Mouse (Mus musculus) heart, embryonic 16.5 days (tissue): ENCODE data around the gene Ccdc167. TPM values are rescaled to one million over a fixed set of nuclear protein-coding genes. Genes with fewer than 3 reads are reported as not detected.

Experiments used
- ATAC-seq: fragments of 200-750 bp; cut with Nextera tagmentation; replicated peaks from 2 replicates; pipeline ENCODE4 v1.8.0; 2017; ENCODE audit warnings: moderate number of reproducible peaks; ENCODE audit not compliant: insufficient read depth, low FRiP score; ENCODE audit errors: extremely low read depth
- H3K27ac ChIP-seq: fragments of 300-500 bp; sonication (generic); 2 replicates; pipeline ENCODE4 v1.5.1; 2014; ENCODE audit warnings: mild to moderate bottlenecking, low read length, control low read depth, moderate library complexity
- H3K27me3 ChIP-seq: fragments of 300-500 bp; sonication (generic); 2 replicates; pipeline ENCODE4 v1.6.1; 2014; ENCODE audit warnings: low read length, mixed read lengths; ENCODE audit not compliant: control insufficient read depth, insufficient read depth
- H3K36me3 ChIP-seq: fragments of 300-500 bp; sonication (generic); 2 replicates; pipeline ENCODE4 v1.6.1; 2014; ENCODE audit not compliant: control insufficient read depth, insufficient read depth
- H3K4me1 ChIP-seq: fragments of 300-500 bp; sonication (generic); 2 replicates; pipeline ENCODE4 v1.6.1; 2014; ENCODE audit warnings: low read length, mixed read lengths; ENCODE audit not compliant: control insufficient read depth, insufficient read depth
- H3K4me2 ChIP-seq: fragments of 300-500 bp; sonication (generic); 2 replicates; pipeline ENCODE4 v1.6.1; 2014; ENCODE audit warnings: low read depth, mild to moderate bottlenecking, control low read depth, low read length
- H3K4me3 ChIP-seq: fragments of 300-500 bp; sonication (generic); 2 replicates; pipeline ENCODE4 v1.5.1; 2014; ENCODE audit warnings: mild to moderate bottlenecking, control low read depth, low read length
- H3K9ac ChIP-seq: fragments of 300-500 bp; sonication (generic); 2 replicates; pipeline ENCODE4 v1.6.1; 2014; ENCODE audit warnings: low read length, control low read depth
- H3K9me3 ChIP-seq: fragments of 300-500 bp; sonication (generic); replicated peaks from 2 replicates; pipeline ENCODE4 v1.6.1; 2016; ENCODE audit warnings: low read length; ENCODE audit not compliant: control insufficient read depth
- WGBS: fragments of 180-500 bp; shearing (Covaris S2); extraction: QIAGEN DNeasy Blood & Tissue Kit; methylation state at CpG from one replicate; pipeline ENCODE4 v1.1.7; 2014; 5-methylcytosine and 5-hydroxymethylcytosine counted together
- polyA plus RNA-seq: library from polyadenylated mRNA; unstranded; fragments of >200 nt; fragmentation: Nextera tagmentation; extraction: Ambion mirVana; gene quantifications from 2 replicates; pipeline ENCODE4 v1.2.1, GENCODE M21; 2015

The Ccdc167 gene
- polyA plus RNA-seq, 1 experiment from 2014 or later: 12.5 TPM

DNA sequence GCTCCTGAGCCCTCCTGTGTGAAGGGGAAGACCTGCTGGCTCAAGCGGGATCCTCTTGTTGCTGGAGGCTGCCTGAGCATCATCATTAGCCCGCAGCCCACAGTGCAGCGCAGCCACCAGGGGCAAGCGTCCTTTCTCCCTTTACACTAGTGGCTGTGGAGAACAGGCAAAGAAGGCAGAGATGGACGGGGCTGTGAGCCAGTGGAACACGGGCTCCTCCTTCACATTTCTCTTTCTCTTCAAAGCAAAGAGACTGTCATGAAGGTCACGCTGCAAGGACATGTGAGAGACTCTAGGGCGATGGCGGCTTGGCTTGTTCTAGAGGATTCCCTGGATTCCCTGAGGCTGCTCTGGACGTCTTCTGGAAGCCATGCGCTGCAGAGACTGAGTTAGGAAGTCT lies 75.9 kb downstream of the Ccdc167 start:
- Histone ChIP-seq H3K9ac (no peak overlapping the region), H3K27ac (no peak overlapping the region), H3K4me3 (no peak overlapping the region), H3K27me3 (no peaks in the 10 kb centered on the region), H3K4me2 (no peak overlapping the region), H3K36me3 (peaks cover 16% of the 10 kb centered on the region), H3K9me3 (no peaks in the 10 kb centered on the region), H3K4me1 (peaks cover 17% of the 10 kb centered on the region)
- 81% methylated on average over 11 of the region's 11 CpGs for whole genome bisulfite sequencing
- no peak for ATAC-seq

DNA sequence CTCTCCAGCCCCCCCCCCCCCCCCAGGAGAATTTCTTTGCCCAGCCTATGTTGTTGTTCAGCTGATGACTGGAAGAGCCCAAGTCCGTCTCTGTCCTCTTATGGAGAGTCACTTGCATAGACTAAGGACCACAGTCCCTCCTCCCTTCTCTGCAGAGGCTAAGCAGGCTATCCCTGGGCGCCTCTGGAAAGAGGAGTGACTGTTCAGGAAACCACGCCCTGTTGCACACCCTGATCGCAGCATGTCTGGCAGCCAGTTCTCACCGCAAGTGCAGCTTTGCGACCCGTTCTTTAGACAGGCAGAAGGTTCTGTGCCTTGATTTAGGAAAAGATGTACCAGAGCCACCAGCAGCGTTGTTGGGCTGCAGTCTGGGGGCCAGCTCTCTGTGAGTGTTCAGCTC lies 78.9 kb downstream of the Ccdc167 start:
- no peak for ATAC-seq
- Histone ChIP-seq H3K4me2 (no peak overlapping the region), H3K36me3 (peaks cover 29% of the 10 kb centered on the region), H3K9ac (no peak overlapping the region), H3K27me3 (no peaks in the 10 kb centered on the region), H3K4me3 (no peak overlapping the region), H3K4me1 (peaks cover 9% of the 10 kb centered on the region), H3K9me3 (no peaks in the 10 kb centered on the region), H3K27ac (no peak overlapping the region)
- 64% methylated on average over 8 of the region's 8 CpGs for WGBS

- ATAC-seq: no peak
- no peaks in the 10 kb centered on the region for H3K27me3 ChIP-seq
- peaks cover 9% of the 10 kb centered on the region for H3K4me1 ChIP-seq
- H3K4me2 ChIP-seq: no peak overlapping the region
- H3K27ac ChIP-seq: no peak overlapping the region
- peaks cover 32% of the 10 kb centered on the region for H3K36me3 ChIP-seq
- H3K9ac ChIP-seq: no peak overlapping the region
- H3K4me3 ChIP-seq: no peak overlapping the region
- 78% methylated on average over 4 of the region's 4 CpGs for WGBS
- H3K9me3 ChIP-seq: no peaks in the 10 kb centered on the region
Observed at GRCm38 (mm10) chr17:29637377-29637776, 79.5 kb downstream of the Ccdc167 start.

Other genes with a start within 250 kb of the Ccdc167 start
- gene Pim1, start 226.3 kb downstream of the Ccdc167 start, polyA plus RNA-seq: 14.4 and 15.7 TPM in 2 replicates
- gene Gm17657, start 167.4 kb downstream of the Ccdc167 start, polyA plus RNA-seq: not detected in 2 replicates
- 9.1 and 9.9 TPM in 2 replicates for gene Tbc1d22b, start 167.3 kb downstream of the Ccdc167 start, polyA plus RNA-seq
- 0.85 and 1.3 TPM in 2 replicates for gene Tmem217, start 164.7 kb downstream of the Ccdc167 start, polyA plus RNA-seq
- 55.4 and 60.0 TPM in 2 replicates for gene Rnf8, start 102.3 kb downstream of the Ccdc167 start, polyA plus RNA-seq
- 1.7 and 2.1 TPM in 2 replicates for gene Gm28043, start 102.2 kb downstream of the Ccdc167 start, polyA plus RNA-seq
- 81.7 and 90.5 TPM in 2 replicates for gene Cmtr1, start 56.4 kb downstream of the Ccdc167 start, polyA plus RNA-seq